Mouse (Mus musculus) heart, postnatal 0 days (tissue): ENCODE results near the gene Kat2a. TPM values are rescaled to one million over a fixed set of nuclear protein-coding genes. Genes with fewer than 3 reads are reported as not detected.

Experiments used
- ATAC-seq: fragments of 200-750 bp; cut with Nextera tagmentation; 2 replicates; pipeline ENCODE4 v1.8.0; 2017; ENCODE audit warnings: low read depth, moderate number of reproducible peaks, moderate library complexity; ENCODE audit not compliant: insufficient read depth
- DNase-seq: peaks from one replicate; pipeline ENCODE4 v3.0.0-alpha.2; 2016; ENCODE audit warnings: low spot score
- H3K27ac ChIP-seq: fragments of 300-500 bp; sonication (generic); 2 replicates; pipeline ENCODE4 v1.5.1; 2014; ENCODE audit warnings: low read depth, mild to moderate bottlenecking
- H3K27me3 ChIP-seq: fragments of 300-500 bp; sonication (generic); 2 replicates; pipeline ENCODE4 v1.6.1; 2014; ENCODE audit warnings: low read length, mixed read lengths; ENCODE audit not compliant: control insufficient read depth, insufficient read depth
- H3K36me3 ChIP-seq: fragments of 300-500 bp; sonication (generic); replicated peaks from 2 replicates; pipeline ENCODE4 v1.6.1; 2014; ENCODE audit warnings: low read length, mixed read lengths; ENCODE audit not compliant: control insufficient read depth, insufficient read depth
- H3K4me1 ChIP-seq: fragments of 300-500 bp; sonication (generic); 2 replicates; pipeline ENCODE4 v1.6.1; 2014; ENCODE audit warnings: antibody characterized with exemption; ENCODE audit not compliant: control insufficient read depth, insufficient read depth
- H3K4me2 ChIP-seq: fragments of 300-500 bp; sonication (generic); 2 replicates; pipeline ENCODE4 v1.6.1; 2014; ENCODE audit warnings: low read depth, mild to moderate bottlenecking, low read length, moderate library complexity
- H3K4me3 ChIP-seq: fragments of 300-500 bp; sonication (generic); 2 replicates; pipeline ENCODE4 v1.5.1; 2014; ENCODE audit warnings: low read depth, low read length
- H3K9ac ChIP-seq: fragments of 300-500 bp; sonication (generic); replicated peaks from 2 replicates; pipeline ENCODE4 v1.6.1; 2014; ENCODE audit warnings: low read depth, low read length, mixed read lengths
- H3K9me3 ChIP-seq: fragments of 300-500 bp; sonication (generic); replicated peaks from 2 replicates; pipeline ENCODE4 v1.6.1; 2016; ENCODE audit warnings: low read length; ENCODE audit not compliant: control insufficient read depth
- CTCF ChIP-seq: IDR thresholded peaks from 2 replicates; pipeline ENCODE4 v1.5.1; 2016; ENCODE audit warnings: antibody characterized with exemption, control low read depth, low read depth
- EP300 ChIP-seq: IDR thresholded peaks from 2 replicates; pipeline ENCODE4 v1.6.1; 2016; ENCODE audit warnings: antibody characterized with exemption, low read depth
- WGBS: fragments of 180-500 bp; shearing (Covaris S2); extraction: QIAGEN DNeasy Blood & Tissue Kit; methylation state at CpG from one replicate; pipeline ENCODE4 v1.1.7; 2014; 5-methylcytosine and 5-hydroxymethylcytosine counted together
- polyA plus RNA-seq: library from polyadenylated mRNA; unstranded; fragments of >200 nt; fragmentation: Nextera tagmentation; extraction: Ambion mirVana; gene quantifications from 2 replicates; pipeline ENCODE4 v1.2.1, GENCODE M21; 2015
- total RNA-seq: library from RNA; depleted of rRNA; stranded (reverse); fragments of >200 nt; gene quantifications from 2 replicates; pipeline ENCODE4 v1.2.3, GENCODE M21; 2014; ENCODE audit warnings: low replicate concordance

Kat2a gene
- total and polyA plus RNA-seq, 2 experiments from 2014 or later: 15.2 to 15.8 TPM

- ATAC-seq (no peak; the same call in 1 of the 2 replicates), DNase-seq (no peak)
- Histone ChIP-seq H3K9ac (peak within 1 kb of the TSS; percentile 47), H3K4me2 (peak within 1 kb of the TSS; percentile 55), H3K9me3 (no peaks in the 10 kb centered on the region), H3K36me3 (peaks cover 46% of the 10 kb centered on the region), H3K27me3 (no peaks in the 10 kb centered on the region), H3K4me3 (peak within 1 kb of the TSS; percentile 36), H3K4me1 (peaks cover 17% of the 10 kb centered on the region), H3K27ac (peak within 1 kb of the TSS; percentile 46)
- no peak for TF ChIP-seq CTCF
- TF ChIP-seq EP300: no peak
- 9% methylated on average over 38 of the region's 38 CpGs for WGBS
Measured at GRCm38 (mm10) chr11:100713735-100714533, 1.7 kb upstream of the Kat2a start, which contains the start of gene Hspb9. Hspb9 (plus strand) TSS chr11:100713850.

DNA sequence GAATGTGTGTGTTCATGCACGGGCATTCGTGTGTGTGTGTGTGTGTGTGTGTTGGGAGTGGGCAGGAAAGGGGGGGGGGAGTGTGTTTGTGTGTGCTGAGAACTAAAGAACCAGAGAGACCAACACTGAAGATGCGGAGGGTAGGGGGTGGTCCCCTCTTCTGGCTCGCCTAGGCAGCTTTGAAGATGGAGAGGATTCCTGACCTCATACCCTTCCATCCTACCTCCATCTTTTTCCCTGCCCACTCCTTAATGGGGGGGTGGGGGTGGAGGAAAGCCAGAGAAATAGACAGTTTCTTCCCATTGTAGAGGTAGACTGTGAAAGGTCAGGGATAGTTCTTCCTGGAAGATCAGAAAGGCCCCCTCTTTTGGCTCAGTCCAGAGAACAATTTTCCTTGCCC, 909 bp upstream of the Kat2a start:
- WGBS: 63% methylated on average over 4 of the region's 4 CpGs

GRCm38 (mm10) chr11:100710977-100711376, 1.3 kb downstream of the Kat2a start:
- Histone ChIP-seq H3K27me3 (no peaks in the 10 kb centered on the region), H3K9me3 (no peaks in the 10 kb centered on the region), H3K36me3 (peaks cover 44% of the 10 kb centered on the region), H3K4me3 (no peak overlapping the region), H3K4me2 (no peak overlapping the region), H3K27ac (no peak overlapping the region), H3K4me1 (peaks cover 15% of the 10 kb centered on the region), H3K9ac (no peak overlapping the region)
- 80% methylated on average over 4 of the region's 4 CpGs for WGBS
- DNase-seq: no peak
- no peak for ATAC-seq
- no peak for TF ChIP-seq EP300
- TF ChIP-seq CTCF: no peak

More for the DNA sequence above, 909 bp upstream of the Kat2a start:
- peaks cover 46% of the 10 kb centered on the region for H3K36me3 ChIP-seq
- H3K4me3 ChIP-seq: no peak overlapping the region
- peak overlapping the region; percentile 55 for H3K4me2 ChIP-seq
- ATAC-seq (no peak), DNase-seq (no peak)
- peak overlapping the region; percentile 47; the same call in 1 of the 2 replicates for H3K9ac ChIP-seq
- H3K9me3 ChIP-seq: no peaks in the 10 kb centered on the region
- peak overlapping the region; percentile 46 for H3K27ac ChIP-seq
- no peak for TF ChIP-seq EP300
- no peak for TF ChIP-seq CTCF
- H3K4me1 ChIP-seq: peaks cover 15% of the 10 kb centered on the region
- H3K27me3 ChIP-seq: no peaks in the 10 kb centered on the region

GRCm38 (mm10) chr11:100710528-100710927, 1.7 kb downstream of the Kat2a start:
- H3K27me3 ChIP-seq: no peaks in the 10 kb centered on the region
- ATAC-seq: no peak
- H3K4me1 ChIP-seq: peaks cover 15% of the 10 kb centered on the region
- DNase-seq: no peak
- TF ChIP-seq EP300 (no peak), CTCF (no peak)
- H3K27ac ChIP-seq: no peak overlapping the region
- no peak overlapping the region for H3K9ac ChIP-seq
- 93% methylated on average over 15 of the region's 15 CpGs for WGBS
- H3K36me3 ChIP-seq: peaks cover 44% of the 10 kb centered on the region
- no peak overlapping the region for H3K4me3 ChIP-seq
- H3K9me3 ChIP-seq: no peaks in the 10 kb centered on the region
- no peak overlapping the region for H3K4me2 ChIP-seq

- H3K36me3 ChIP-seq: peaks cover 50% of the 10 kb centered on the region
- H3K27me3 ChIP-seq: no peaks in the 10 kb centered on the region
Measured at GRCm38 (mm10) chr11:100709201-100709810, 3.0 kb downstream of the Kat2a start.

More at GRCm38 (mm10) chr11:100709201-100709810, 3.0 kb downstream of the Kat2a start:
- no peak overlapping the region for H3K9ac ChIP-seq
- H3K4me2 ChIP-seq: no peak overlapping the region
- peaks cover 15% of the 10 kb centered on the region for H3K4me1 ChIP-seq
- WGBS: 94% methylated on average over 9 of the region's 9 CpGs
- DNase-seq (no peak), ATAC-seq (no peak)
- no peak for TF ChIP-seq CTCF
- no peak for TF ChIP-seq EP300
- H3K9me3 ChIP-seq: no peaks in the 10 kb centered on the region
- no peak overlapping the region for H3K4me3 ChIP-seq
- H3K27ac ChIP-seq: no peak overlapping the region
